Comparison of ENCODE assay signal across 25 mouse cellular contexts in genomic region chr17:80522229-80522556, GRCm38 (mm10). TPM values are rescaled to one million over a fixed set of nuclear protein-coding genes. Genes with fewer than 3 reads are reported as not detected.
DNase-seq lines count a peak whose midpoint lies in the region; ATAC-seq and TF ChIP-seq lines count a peak whose summit lies in the region.
"Had no signal": no experiment of that assay in that cellular context is flagged by ENCODE, and none has a peak within 500 bp of the region (broad histone marks: within the 10 kb centered on the region; RNA-seq: fewer than 3 reads in every experiment).

No protein-coding gene starts in this region.

- no peak for DNase-seq in forebrain, embryonic 10.5 days (ENCODE audit: extremely low spot score, low spot score)
- no peak for DNase-seq in forebrain, postnatal 0 days
- DNase-seq in thymus, adult 2 months: no peak
- DNase-seq in thymus, postnatal 10 days (ENCODE audit: low spot score in 2 of 2): no peak
- DNase-seq in T-cell, adult 2 months (ENCODE audit: low spot score): peak; percentile 32
- DNase-seq in lung, postnatal 25 days (ENCODE audit: low spot score): no peak
- DNase-seq: adrenal gland, adult 2 months; adrenal gland, postnatal 25 days; B cell, adult 2 months; cerebellum, adult 18-20 months; cerebellum, adult 9-11 months; embryo, embryonic 11 days; gastrocnemius, postnatal 10 days; heart, adult 2 months had no signal

- 31% methylated on average over 7 of the region's 7 CpGs for WGBS in forebrain, embryonic 10.5 days
- 36% methylated on average over 7 of the region's 7 CpGs for WGBS in forebrain, postnatal 0 days
- 68% methylated on average over 7 of the region's 7 CpGs for WGBS in thymus, adult 2 months

- no peaks in the 10 kb centered on the region for H3K27me3 ChIP-seq in forebrain, embryonic 10.5 days (ENCODE audit: poor library complexity, severe bottlenecking)
- no peaks in the 10 kb centered on the region for H3K27me3 ChIP-seq in forebrain, postnatal 0 days (ENCODE audit: insufficient read depth, low read length)
- no peaks in the 10 kb centered on the region for H3K27me3 ChIP-seq in megakaryocyte, embryonic 14.5 days (replicated peaks)
- no peaks in the 10 kb centered on the region for H3K27me3 ChIP-seq in thymus, adult 2 months (ENCODE audit: control insufficient read depth, insufficient read depth, low read length)
- H3K27me3 ChIP-seq: CH12.LX; embryonic facial prominence, embryonic 15.5 days; forebrain, embryonic 15.5 days; heart, embryonic 12.5 days had no signal

- ATAC-seq in forebrain, postnatal 0 days: no peak
- ATAC-seq in megakaryocyte, adult 5-6 weeks (ENCODE audit: poor library complexity, severe bottlenecking): no peak
- ATAC-seq: forebrain, embryonic 15.5 days; Patski had no signal

- no peak for TF ChIP-seq POLR2A in thymus, adult 2 months (IDR thresholded peaks at IDR 0.05; ENCODE audit: control insufficient read depth, extremely low read depth, insufficient read depth, low read length, poor library complexity)

- no peak for TF ChIP-seq CTCF in forebrain, postnatal 0 days (IDR thresholded peaks at IDR 0.05; ENCODE audit: low read depth)
- no peak for TF ChIP-seq CTCF in thymus, adult 2 months (IDR thresholded peaks at IDR 0.05; ENCODE audit: borderline replicate concordance, control insufficient read depth, extremely low read depth, insufficient read depth, low read length, poor library complexity)

- H3K27ac ChIP-seq in forebrain, embryonic 10.5 days: peak overlapping the region; percentile 76
- no peak overlapping the region for H3K27ac ChIP-seq in forebrain, postnatal 0 days (ENCODE audit: low read depth, low read length)
- peak overlapping the region; percentile 68; the same call in 1 of the 2 replicates for H3K27ac ChIP-seq in thymus, adult 2 months (ENCODE audit: control insufficient read depth, insufficient read depth, low read length)
- H3K27ac ChIP-seq: embryonic facial prominence, embryonic 15.5 days; forebrain, embryonic 15.5 days; heart, adult 2 months; hindbrain, embryonic 10.5 days; hindbrain, embryonic 14.5 days had no signal

- H3K4me1 ChIP-seq in forebrain, embryonic 10.5 days: peaks cover 26% of the 10 kb centered on the region
- no peaks in the 10 kb centered on the region for H3K4me1 ChIP-seq in forebrain, postnatal 0 days (ENCODE audit: insufficient read depth)
- H3K4me1 ChIP-seq in megakaryocyte, embryonic 14.5 days: peaks cover 39% of the 10 kb centered on the region
- peaks cover 8% of the 10 kb centered on the region for H3K4me1 ChIP-seq in thymus, adult 2 months (replicated peaks; ENCODE audit: control insufficient read depth, insufficient read depth, low read length)
- H3K4me1 ChIP-seq: embryonic facial prominence, embryonic 15.5 days; forebrain, embryonic 15.5 days; heart, embryonic 12.5 days; hindbrain, embryonic 10.5 days had no signal

- 0 out of 2 replicates have a peak, but pooled peaks cover 3% of the 10 kb centered on the region for H3K9me3 ChIP-seq in forebrain, embryonic 10.5 days
- H3K9me3 ChIP-seq in forebrain, postnatal 0 days (ENCODE audit: low read length): no peaks in the 10 kb centered on the region
- H3K9me3 ChIP-seq in megakaryocyte, embryonic 14.5 days: no peaks in the 10 kb centered on the region
- H3K9me3 ChIP-seq: embryonic facial prominence, embryonic 15.5 days; forebrain, embryonic 15.5 days; heart, embryonic 12.5 days; hindbrain, embryonic 10.5 days had no signal

- H3K9ac ChIP-seq in forebrain, postnatal 0 days: no peak overlapping the region
- H3K9ac ChIP-seq: embryonic facial prominence, embryonic 15.5 days; forebrain, embryonic 15.5 days; heart, embryonic 12.5 days; hindbrain, embryonic 14.5 days had no signal

- peaks cover 2% of the 10 kb centered on the region; the same call in 1 of the 2 replicates for H3K36me3 ChIP-seq in forebrain, embryonic 10.5 days (replicated peaks)
- no peaks in the 10 kb centered on the region for H3K36me3 ChIP-seq in forebrain, postnatal 0 days (ENCODE audit: insufficient read depth)
- H3K36me3 ChIP-seq in megakaryocyte, embryonic 14.5 days (replicated peaks; ENCODE audit: low read length): no peaks in the 10 kb centered on the region
- H3K36me3 ChIP-seq in thymus, adult 2 months (ENCODE audit: control insufficient read depth, insufficient read depth, low read length): no peaks in the 10 kb centered on the region
- H3K36me3 ChIP-seq: embryonic facial prominence, embryonic 15.5 days; forebrain, embryonic 15.5 days; heart, embryonic 12.5 days; hindbrain, embryonic 10.5 days had no signal

- H3K4me3 ChIP-seq in forebrain, embryonic 10.5 days: no peak overlapping the region
- no peak overlapping the region for H3K4me3 ChIP-seq in forebrain, postnatal 0 days (ENCODE audit: low read depth, low read length)
- H3K4me3 ChIP-seq in megakaryocyte, embryonic 14.5 days (replicated peaks): peak overlapping the region; percentile 34
- no peak overlapping the region for H3K4me3 ChIP-seq in thymus, adult 2 months (ENCODE audit: control insufficient read depth, insufficient read depth, low read length)
- H3K4me3 ChIP-seq: embryonic facial prominence, embryonic 15.5 days; erythroblast, embryonic 14.5 days; forebrain, embryonic 15.5 days; heart, adult 2 months; heart, embryonic 12.5 days; hindbrain, embryonic 10.5 days had no signal

- H3K4me2 ChIP-seq in forebrain, postnatal 0 days (ENCODE audit: low read depth): no peak overlapping the region
- H3K4me2 ChIP-seq: embryonic facial prominence, embryonic 15.5 days; forebrain, embryonic 15.5 days; heart, embryonic 12.5 days; hindbrain, embryonic 14.5 days had no signal

RNA-seq across cellular contexts. Expression of gene Sos1, which starts 41.9 kb away (rescaled TPM):
- polyA plus RNA-seq in forebrain, embryonic 10.5 days (2016; fragmentation: Nextera tagmentation; extraction: Ambion mirVana): 4.3 and 4.8 TPM in 2 replicates
- 20.9 and 29.3 TPM in 2 replicates for total RNA-seq in forebrain, postnatal 0 days (2014; rRNA removed)
- polyA plus RNA-seq in forebrain, postnatal 0 days (2015; fragmentation: Nextera tagmentation; extraction: Ambion mirVana): 3.3 and 5.2 TPM in 2 replicates
- polyA plus RNA-seq in megakaryocyte, embryonic 14.5 days (2012; ENCODE audit: insufficient read depth, low replicate concordance): 1.1 and 1.3 TPM in 2 replicates
- total RNA-seq in megakaryocyte, adult 5-6 weeks (2015): 16.4 and 17.2 TPM in 2 replicates
- total RNA-seq in megakaryocyte, adult 5-6 weeks (2017): 6.1 and 10.0 TPM in 2 replicates
- 4.1 and 5.0 TPM in 2 replicates for polyA plus RNA-seq in thymus, adult 2 months (2012; rRNA removed)

RNA-seq across cellular contexts. Expression of gene Cdkl4, which starts 55.4 kb away (rescaled TPM):
- polyA plus RNA-seq in forebrain, embryonic 10.5 days (2016; fragmentation: Nextera tagmentation; extraction: Ambion mirVana): 0.71 and 1.2 TPM in 2 replicates
- total RNA-seq in forebrain, postnatal 0 days (2014; rRNA removed): 8.6 and 9.6 TPM in 2 replicates
- polyA plus RNA-seq in forebrain, postnatal 0 days (2015; fragmentation: Nextera tagmentation; extraction: Ambion mirVana): 3.8 and 6.4 TPM in 2 replicates
- 0.13 TPM in 1 of 2 replicates, not detected in the other for polyA plus RNA-seq in megakaryocyte, embryonic 14.5 days (2012; ENCODE audit: insufficient read depth, low replicate concordance)
- 0.32 and 2.2 TPM in 2 replicates for total RNA-seq in megakaryocyte, adult 5-6 weeks (2015)
- 0.40 and 0.65 TPM in 2 replicates for total RNA-seq in megakaryocyte, adult 5-6 weeks (2017)
- polyA plus RNA-seq in thymus, adult 2 months (2012; rRNA removed): 0.05 and 0.24 TPM in 2 replicates
- total RNA-seq: adrenal gland, postnatal 25 days; common myeloid progenitor, adult 5-6 weeks had no signal
- polyA plus RNA-seq: erythroblast, embryonic 14.5 days had no signal
